Mouse (Mus musculus): Measurements from ENCODE around the gene Gm20388.

The Gm20388 gene

DNA sequence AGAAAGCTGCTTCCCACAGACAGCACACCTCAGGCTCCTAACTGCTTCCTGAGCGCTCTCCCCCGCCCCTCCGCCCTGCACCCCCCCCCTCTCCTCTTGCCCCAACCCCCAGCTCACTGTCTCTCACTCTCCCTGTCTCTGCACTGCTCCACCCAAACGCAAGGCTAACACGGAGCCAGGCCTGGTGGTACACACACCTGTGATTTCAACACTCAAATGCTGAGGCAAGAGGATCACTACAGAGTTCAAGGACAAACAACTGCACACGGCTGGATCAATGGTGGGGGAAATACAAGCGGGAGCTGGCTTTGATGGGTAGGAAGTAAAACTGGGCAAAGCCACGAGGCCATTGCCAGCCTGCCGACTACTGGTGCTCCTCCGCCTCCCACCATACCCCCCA, 1026.0 kb downstream of the Gm20388 start:
- no peak for DNase-seq (ENCODE audit: low read depth, low spot score)

DNA sequence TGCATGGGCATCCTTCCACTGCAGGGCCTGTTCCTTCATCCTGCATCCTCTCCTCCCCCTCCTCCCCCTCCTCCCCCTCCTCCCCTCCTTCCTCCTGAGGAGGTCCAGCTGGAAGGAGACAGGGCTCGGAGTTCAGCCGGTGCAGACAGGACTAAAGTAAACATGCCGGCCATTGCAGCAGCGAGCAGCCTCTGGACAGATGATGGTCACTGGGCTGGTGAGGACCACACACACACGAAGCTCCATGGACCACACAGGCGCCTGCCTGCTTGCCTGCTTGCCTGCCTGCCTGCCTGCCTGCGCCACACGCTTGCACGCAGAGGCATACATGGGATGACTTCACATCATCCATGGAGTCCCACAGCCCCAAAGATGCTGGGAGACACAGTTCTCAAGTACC, 1026.8 kb downstream of the Gm20388 start:
- DNase-seq (ENCODE audit: low read depth, low spot score): no peak

DNA sequence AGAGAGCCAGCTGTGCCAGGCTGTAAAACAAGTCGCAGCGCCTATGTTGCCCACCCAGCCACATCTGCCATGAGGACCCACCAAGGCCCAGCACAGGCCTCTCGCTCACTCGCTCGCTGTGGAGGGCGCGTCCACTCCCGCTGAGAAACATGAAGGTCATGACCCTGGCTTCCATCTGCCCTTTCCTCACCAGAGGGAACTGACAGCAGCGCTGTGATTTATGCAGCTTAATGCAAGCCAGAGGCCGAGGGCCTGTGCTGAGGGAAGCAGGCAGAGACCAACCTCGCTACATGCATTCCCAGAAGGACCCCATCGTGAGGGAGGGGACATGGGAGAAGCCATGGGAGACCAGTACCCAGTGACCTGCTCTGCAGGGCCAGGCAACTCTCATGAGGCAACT, 1029.6 kb downstream of the Gm20388 start:
- DNase-seq (ENCODE audit: low read depth, low spot score): no peak

DNA sequence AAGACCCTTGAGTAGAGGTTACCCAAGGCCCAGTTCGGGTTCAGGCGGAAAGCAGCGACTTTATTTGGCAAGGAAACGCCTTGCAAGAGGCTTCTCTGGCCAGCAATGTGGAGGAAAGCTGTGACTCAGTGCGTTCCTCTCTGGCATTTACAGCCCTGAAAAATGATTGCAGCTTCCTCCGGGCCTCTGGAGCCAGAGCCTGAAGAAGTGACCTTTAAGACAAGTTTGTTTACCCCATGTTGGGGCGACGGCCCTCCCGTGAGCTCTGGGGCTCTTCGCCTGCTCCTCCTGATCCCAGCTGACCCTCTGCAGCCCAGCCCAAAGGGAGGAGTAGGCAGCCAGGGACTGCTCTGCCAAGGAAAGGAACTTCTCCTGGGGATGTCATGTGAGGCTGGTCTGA, 1036.6 kb downstream of the Gm20388 start:
- DNase-seq (ENCODE audit: low read depth, low spot score): no peak

DNA sequence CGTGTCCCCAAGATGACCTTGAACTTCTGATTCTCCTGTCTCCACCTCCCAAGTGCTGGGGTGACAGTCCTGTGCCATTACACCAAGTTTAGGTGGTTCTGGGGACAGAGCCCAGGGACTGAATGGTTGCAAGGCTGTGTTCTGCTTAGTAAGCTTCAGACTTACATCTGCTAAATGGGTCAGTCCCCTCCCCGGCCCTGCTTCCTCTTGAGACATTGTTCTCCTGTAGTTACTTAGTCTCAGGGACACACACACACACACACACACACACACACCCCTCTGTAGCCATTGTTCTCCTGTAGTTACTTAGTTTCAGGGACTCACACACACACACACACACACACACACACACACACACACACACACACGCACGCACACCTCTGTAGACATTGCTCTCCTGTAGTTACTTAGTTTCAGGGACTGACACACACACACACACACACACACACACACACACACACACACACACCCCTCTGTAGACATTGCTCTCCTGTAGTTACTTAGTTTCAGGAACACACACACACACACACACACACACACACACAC, 1037.5 kb downstream of the Gm20388 start:
- no peak for DNase-seq (ENCODE audit: low read depth, low spot score)

DNA sequence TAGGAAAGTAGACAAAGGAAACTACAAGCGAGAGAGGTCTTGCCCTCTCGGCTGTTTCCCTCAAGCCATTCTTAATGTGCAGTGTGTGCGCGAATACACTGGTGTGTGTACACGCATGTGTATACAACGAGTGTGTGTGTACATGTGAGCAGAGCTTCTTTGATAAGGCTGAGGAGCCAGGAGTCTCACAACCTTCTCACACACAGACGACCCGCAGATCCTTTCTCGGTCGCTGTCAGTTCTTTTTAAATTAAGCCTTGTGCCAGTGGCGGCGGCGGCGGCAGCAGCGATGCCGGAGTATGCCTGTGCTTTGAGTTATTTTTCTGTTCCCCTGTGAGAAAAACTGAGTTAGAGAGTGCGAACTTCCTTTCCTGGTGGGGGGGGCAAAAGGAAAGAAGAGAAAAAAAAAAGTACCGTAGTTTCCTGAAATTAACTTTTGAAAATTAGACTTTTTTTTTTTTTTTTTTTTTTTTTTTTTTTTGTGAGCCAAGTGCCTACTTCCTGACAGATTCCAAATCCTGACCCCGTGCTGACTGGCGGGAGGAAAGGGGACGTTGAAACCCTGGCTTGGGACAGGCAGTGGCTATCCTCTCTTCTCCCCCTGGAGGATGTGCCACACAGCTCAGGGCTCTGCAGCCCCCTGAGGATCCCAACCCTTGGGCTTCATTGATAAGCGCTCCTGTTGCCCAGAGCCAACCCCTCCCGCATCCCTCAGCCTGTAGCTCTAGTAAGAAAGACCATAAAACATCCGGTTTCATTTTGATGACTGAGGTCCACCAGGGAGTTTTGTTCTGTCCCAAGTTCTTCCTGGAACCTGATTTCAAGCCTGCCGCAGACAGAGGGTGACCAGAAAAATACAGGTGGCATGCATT, 1038.2 kb downstream of the Gm20388 start:
- no peak for DNase-seq (ENCODE audit: low read depth, low spot score)

DNA sequence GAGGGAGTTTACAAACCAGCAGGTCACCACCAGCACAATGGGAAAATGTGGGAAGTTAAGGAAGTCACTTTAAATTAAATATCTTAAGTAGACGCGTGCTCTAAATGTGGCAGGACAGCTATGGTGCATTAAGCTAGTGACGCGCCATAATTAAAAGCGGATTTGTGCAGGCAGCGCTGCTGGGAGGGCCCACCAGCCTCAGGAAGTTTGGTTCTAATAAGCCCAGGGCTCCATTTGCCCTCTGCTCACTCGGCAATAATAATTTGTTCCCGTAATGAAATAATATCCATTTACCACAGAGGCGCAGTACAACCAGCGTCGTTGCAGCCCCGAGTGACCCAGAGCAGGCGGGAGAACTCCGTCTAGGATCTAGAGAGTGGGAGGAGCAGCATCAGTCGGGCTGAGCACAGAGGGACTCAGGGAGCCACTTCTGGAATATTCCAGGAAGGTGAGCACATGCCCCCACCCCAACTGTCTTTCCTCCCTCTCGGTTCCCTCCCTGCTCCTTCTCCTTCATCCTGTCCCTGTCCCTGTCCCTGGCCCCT, 1040.1 kb downstream of the Gm20388 start:
- no peak for DNase-seq (ENCODE audit: low read depth, low spot score)

DNA sequence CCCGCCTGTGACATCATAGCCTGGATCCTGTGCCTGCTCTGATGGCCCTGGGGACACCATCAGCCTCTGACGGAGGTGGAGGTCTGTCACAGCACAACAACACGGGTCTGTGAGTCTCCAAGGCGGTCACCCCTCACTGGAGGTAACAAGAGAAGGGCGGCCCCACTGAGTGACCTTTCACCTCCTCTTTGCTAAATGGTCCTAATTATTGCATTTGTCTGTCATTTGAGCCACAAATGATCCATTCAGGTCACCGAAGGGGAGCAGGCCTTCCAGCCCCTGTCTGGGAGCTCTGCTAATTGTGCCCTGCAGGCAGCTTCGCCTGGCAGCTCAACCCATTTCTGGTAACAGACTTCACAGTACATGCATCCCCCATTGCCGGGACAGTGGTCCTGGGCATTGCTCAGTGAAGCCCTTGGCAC, 1048.8 kb downstream of the Gm20388 start:
- no peak for DNase-seq (ENCODE audit: low read depth, low spot score)

DNA sequence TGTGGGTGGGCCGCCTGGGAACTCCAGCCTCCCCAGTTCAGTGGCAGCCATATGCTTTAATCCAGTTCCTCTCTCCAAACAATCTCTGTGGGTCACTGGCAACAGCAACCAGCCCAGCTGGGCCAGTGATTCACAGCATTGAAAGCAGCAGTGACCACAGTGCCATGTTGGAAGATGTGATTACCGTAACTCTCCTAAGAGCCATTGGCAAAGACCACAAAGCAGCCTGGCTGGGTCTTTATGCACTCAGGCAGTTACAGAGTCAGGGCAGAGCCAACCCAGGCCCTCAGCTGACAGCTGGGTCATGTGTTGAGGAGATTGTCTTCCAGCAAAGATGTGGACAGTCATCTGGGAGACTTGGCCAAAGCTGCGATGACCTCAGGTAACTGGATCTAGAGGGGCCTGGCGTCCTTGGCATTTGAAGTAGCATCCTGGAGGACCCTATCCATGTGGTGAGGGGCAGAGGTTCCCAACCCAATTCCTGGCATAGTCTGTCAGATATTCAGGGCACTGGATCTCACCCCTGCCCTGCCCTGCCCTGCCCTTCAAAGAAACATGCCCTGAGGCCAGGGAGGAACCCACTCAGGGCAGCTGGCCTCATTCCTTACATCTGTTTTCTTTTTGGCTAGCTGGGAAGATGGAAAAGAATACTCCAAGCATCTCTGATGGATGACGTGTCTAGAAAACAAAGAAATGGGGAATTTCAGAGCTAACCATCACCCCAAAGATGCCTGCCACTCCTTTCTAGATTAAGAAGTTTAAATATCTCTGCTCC, 1052.2 kb downstream of the Gm20388 start:
- DNase-seq (ENCODE audit: low read depth, low spot score): no peak

DNA sequence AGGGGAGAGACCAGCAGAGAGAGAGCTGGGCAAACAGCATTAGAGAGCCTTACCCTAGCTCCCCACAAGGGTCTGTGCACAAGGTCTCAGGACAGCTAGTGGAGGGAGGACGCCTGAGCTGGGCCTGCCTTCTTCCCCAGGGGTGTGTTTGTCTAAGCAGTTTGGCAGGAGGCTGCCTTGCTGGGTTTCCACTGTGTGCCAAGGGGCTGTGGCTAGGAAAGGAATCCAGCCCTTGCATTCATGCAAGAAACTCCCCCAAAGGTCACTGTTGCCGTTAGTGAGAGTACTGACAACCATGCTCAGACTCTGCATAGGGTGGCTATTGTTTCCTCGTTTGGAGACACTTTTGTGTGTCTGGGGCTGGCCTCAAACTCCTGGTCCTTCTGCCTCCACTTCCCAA, 1055.9 kb downstream of the Gm20388 start:
- DNase-seq (ENCODE audit: low read depth, low spot score): no peak

DNA sequence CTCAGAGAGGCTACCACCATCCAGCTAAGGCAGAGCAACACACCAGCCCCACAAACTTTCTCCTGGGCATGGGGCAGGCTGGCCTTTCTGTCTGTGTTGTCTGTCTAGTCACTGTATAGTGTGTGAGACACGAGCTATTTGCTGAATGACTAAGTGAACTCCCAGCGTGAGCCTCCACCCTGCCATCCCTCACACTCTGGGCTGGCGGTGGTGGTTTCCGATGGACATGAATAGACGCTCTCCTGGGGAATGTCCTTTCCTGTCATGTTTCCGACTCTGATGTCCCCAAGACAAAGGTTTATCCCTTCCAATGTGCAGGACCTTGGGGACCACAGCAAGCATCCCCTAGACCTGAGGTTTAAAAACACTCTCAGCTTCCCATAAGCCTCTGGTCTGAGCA, 1057.7 kb downstream of the Gm20388 start:
- DNase-seq (ENCODE audit: low read depth, low spot score): no peak

DNA sequence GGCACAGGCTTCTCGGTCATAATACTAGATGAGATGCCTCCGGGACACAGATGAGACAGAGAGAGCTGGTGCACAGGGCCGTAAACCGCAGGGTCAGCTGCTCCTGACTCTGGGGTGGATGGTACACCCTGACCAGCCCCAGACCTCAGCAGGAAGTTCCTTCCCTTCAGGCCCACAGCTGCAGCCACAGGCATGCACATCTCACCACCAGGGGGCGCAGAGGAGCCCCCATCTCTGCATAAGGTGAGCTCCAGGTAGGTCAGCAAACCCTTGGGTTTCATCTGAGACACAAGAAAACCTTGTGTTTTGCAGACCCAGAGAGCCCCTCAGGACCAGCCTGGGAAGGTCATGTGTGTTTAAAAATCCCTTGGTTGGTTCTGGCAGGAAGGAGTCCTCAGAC, 1059.7 kb downstream of the Gm20388 start:
- DNase-seq (ENCODE audit: low read depth, low spot score): no peak

DNA sequence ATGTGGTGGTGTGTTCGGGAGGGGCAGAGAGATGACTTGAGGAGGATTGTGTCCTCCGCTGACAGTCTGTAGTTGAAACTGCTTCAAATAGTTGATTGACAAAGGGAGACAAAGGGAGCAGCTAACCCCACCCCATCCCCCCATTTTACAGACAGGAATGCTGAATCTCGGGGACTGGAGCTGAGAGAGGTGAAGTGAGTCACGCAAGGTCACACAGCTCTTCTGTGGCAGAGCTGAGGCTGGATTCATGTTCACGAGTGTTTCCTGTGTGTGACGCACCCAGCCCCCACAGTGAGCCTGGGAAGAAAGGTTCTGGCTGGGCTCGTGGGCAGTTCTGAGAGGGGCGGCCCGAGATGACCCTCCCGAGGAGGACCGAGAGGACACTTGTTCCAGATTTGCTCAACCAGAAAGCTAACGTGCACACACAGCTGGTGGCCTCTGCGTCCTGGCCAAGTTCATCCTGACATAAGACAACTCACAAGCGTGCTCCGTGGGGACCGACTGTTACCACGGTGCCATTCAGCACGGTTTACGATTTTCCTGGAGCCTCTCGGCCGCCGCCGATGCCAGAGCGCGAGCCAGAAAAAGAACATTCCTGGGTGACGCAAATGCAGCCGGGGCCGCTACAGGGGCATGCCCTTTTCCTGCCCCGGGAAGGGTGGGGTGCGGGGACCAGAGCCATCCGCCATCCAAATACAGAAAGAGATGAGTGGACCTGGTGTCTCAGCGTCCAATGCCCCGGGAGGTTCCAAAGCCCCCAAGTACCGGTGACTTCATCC, 1061.2 kb downstream of the Gm20388 start:
- no peak for DNase-seq (ENCODE audit: low read depth, low spot score)

DNA sequence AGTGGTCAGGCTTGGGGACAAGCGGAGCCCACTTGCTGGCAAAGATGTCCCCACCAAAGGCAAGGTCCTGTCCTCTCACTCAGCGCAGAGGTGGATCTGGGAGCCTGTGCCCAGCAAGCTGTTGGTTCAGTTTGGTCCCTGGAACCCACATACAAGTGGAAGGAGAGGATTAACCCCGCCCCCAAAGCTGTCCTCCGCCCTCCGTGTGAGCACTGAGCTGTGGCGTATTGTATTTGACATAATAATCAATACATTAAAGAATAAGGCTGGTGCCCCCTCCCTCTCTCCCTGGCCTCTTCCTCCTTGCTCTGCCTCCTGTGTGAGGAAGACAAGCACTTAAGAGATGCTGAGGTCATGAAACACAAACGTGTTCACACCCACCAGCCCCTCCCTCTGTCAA, 1062.4 kb downstream of the Gm20388 start:
- DNase-seq (ENCODE audit: low read depth, low spot score): no peak

DNA sequence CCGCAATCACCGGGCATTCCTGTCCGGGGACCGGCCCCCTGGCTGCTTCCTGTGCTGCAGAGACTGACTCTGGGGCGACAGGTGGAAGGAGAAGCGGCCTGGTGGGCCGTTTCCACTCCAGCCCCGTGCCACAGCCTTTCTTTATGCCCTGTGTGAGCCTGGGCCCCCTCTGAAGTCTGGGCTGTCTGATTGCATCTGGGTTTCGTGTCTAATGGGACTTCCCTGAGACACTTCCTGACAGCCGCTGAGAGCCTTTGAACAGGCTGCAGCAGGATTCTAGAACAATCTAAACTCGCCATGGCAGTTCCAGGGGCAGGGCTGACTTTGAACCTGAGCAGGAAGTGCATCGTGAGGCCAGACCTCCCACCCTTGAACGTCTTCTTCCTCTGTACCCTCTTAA, 1066.5 kb downstream of the Gm20388 start:
- DNase-seq (ENCODE audit: low read depth, low spot score): no peak

DNA sequence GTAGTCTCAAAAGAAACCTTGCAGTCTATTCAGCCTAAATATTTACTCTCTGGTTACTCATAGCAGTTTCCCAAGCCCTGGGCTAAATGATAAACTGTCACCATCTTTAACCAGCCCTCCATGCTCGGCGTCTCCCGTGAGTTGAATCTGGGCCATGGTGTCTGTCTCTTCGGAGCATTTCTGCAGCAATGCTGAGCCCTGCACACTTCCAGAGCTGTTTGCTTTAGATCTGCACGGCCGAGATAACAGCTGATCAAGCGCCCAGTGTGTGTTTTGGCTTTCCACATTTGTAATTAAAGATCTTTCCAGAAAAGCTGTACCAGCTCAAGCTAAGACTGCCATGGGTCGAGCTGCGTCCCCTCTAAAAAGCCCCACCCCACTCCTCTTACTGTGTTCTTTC, 1068.6 kb downstream of the Gm20388 start:
- no peak for DNase-seq (ENCODE audit: low read depth, low spot score)

DNA sequence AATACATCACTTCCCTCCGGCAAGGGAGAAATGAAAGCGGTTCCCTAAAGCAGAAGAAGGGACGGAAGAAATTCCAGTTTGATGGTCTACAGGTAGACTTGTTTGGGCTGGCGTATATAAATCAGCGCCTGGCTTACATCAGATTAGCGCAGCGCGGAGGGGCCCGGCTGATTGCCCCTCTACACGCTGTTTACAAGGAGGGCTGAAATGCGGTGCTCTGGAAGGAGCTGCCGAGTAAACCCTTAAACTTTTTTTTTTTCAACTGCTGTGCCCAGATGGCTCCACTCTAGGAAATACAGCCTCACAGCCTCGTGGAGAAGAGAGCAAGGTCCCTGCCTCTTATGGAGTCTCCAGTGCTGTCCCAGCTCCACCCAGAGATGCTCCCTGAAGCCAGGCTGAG, 1070.3 kb downstream of the Gm20388 start:
- no peak for DNase-seq (ENCODE audit: low read depth, low spot score)

DNA sequence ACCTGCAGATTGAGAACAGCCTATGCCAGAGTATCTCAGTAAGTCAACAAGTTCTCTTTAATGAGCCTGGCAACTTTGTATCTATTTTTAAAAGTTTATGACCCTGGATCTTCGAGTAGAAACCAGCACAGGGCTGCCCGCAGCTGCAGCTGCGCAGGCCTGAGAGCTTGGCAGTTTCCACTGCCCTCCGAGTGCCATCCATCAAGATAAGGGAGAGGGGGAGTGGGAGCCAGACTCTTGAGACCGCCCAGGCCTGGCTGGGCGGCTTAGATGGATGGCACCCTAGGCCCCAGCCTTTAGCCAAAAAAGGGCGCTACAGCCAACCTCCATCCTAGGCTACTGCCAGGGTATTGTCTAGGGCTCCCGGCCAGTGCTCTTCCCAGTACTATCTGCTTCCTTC, 1074.2 kb downstream of the Gm20388 start:
- no peak for DNase-seq (ENCODE audit: low read depth, low spot score)

DNA sequence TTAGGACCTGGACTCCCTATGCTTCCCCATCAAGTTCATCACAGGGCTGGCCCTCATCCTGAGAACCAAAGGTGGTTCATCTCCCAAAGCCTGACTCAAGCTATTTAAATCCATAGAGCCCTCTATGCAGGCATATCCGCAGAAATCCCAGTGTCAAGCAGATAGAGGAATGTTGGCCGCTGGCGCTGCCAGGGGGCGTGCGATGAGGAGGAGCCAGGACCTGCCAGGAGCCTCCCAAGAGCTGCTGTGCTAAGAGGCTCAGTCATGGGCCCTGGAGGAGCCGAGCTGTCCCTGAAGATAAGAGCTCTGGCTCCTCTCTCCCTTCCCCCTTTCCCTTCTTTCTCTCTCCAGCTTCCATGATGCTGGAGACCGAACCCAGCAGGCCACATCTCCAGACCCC, 1075.4 kb downstream of the Gm20388 start:
- DNase-seq (ENCODE audit: low read depth, low spot score): no peak

DNA sequence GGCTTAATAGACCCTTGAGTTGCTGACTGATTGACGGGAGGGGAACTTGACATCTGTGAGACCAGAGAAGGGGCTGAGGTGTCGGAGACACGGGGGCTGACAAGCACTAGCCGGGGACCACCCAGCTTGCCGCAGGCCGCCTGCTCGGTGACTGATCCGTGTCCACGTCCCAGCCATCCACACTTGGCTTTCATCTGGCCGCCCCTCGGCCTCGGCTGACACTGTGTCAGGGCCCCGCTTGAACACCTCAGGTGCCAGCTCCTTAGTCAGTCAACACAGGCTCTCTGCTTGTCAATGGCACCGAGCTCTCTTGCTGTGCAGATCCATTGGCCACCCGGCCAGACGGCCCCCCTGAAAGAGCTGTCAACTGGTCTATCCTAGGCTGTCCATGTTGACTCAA, 1083.1 kb downstream of the Gm20388 start:
- no peak for DNase-seq (ENCODE audit: low read depth, low spot score)

DNA sequence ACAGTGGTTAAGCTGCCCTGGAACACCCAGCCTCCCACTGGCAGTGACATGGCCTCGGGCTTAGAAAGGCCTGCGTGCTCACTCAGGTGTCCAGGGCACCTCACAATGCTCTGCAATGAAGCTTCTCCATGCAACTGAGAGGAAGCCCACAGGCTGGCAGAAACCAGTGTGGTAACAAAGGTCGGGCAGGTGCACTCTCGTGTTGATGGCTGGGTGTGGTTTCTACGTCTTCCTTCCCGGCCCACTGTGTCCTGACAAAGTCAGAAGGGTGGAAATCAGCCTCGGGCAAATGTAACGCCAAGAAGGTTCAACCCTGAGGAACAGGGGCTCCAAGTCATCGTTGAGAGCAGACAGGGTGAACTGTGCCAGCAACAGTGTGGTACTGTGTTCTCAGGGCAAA, 1084.8 kb downstream of the Gm20388 start:
- DNase-seq (ENCODE audit: low read depth, low spot score): no peak

Measured in c-Kit-negative CD71-positive TER-119-positive erythroid progenitor cells, embryonic 14.5 days (primary cell).